Mouse (Mus musculus): ENCODE measurements around the gene Nelfe.

GRCm38 (mm10) chr17:34902895-34903294, 52.7 kb downstream of the Nelfe start:
- TF ChIP-seq CTCF (IDR thresholded peaks at IDR 0.05; ENCODE audit: low read depth) (no peak), EP300 (IDR thresholded peaks at IDR 0.05; ENCODE audit: low read depth) (no peak)

Data from liver, embryonic 14.5 days (tissue).